Mouse (Mus musculus) CH12.LX (cell line): Measurements from ENCODE around the gene Psmb6. TPM values are rescaled to one million over a fixed set of nuclear protein-coding genes. Genes with fewer than 3 reads are reported as not detected.

Experiments
- DNase-seq: peaks from one replicate; pipeline ENCODE4 v3.0.0-alpha.2; 2013; ENCODE audit errors: extremely low read depth
- H3K27ac ChIP-seq: 2 replicates; pipeline ENCODE4 v1.5.1; 2012; ENCODE audit warnings: low read depth, mild to moderate bottlenecking, control low read depth, moderate library complexity; ENCODE audit not compliant: insufficient read depth
- H3K27me3 ChIP-seq: replicated peaks from 2 replicates; pipeline ENCODE3; 2012; ENCODE audit warnings: inconsistent platforms
- H3K36me3 ChIP-seq, 2 experiments: replicated peaks in 1 of 2; 2 replicates each; pipeline versions ENCODE3 to v1.6.1; 2012; ENCODE audit warnings: inconsistent platforms in 1 of 2, low read length in 1 of 2, mild to moderate bottlenecking in 1 of 2, mixed read lengths in 1 of 2, moderate library complexity in 1 of 2; ENCODE audit not compliant: control insufficient read depth in 1 of 2, insufficient read depth in 1 of 2
- H3K4me1 ChIP-seq, 2 experiments: 2 replicates each; pipeline ENCODE4 v1.6.1; 2012; ENCODE audit warnings: inconsistent platforms in 1 of 2, moderate library complexity in 1 of 2; ENCODE audit not compliant: insufficient read depth in 2 of 2, control insufficient read depth in 1 of 2
- H3K4me2 ChIP-seq: 2 replicates; pipeline ENCODE4 v1.6.1; 2012; ENCODE audit warnings: low read depth, mild to moderate bottlenecking, control low read depth; ENCODE audit not compliant: poor library complexity, insufficient read depth, severe bottlenecking
- H3K4me3 ChIP-seq, 3 experiments: fragments of 150-350 bp in 1 of 3; sonication (generic) in 1 of 3; replicated peaks in 1 of 3; 2 replicates each; pipeline versions ENCODE3 to v1.5.1; 2011 to 2012; ENCODE audit warnings: low read depth in 2 of 3, low read length in 2 of 3, mild to moderate bottlenecking in 2 of 3, moderate library complexity in 2 of 3, control low read depth in 1 of 3, improper control_type of control experiment in 1 of 3, inconsistent platforms in 1 of 3, mixed read lengths in 1 of 3; ENCODE audit not compliant: poor library complexity in 1 of 3
- H3K79me2 ChIP-seq: replicated peaks from 2 replicates; pipeline ENCODE4 v1.6.1; 2012; ENCODE audit warnings: mild to moderate bottlenecking, moderate library complexity; ENCODE audit not compliant: control insufficient read depth, poor library complexity, insufficient read depth, severe bottlenecking; ENCODE audit errors: extremely low read depth
- H3K9ac ChIP-seq: 2 replicates; pipeline ENCODE4 v1.6.1; 2012; ENCODE audit warnings: low read depth, mild to moderate bottlenecking, control low read depth, moderate library complexity; ENCODE audit not compliant: insufficient read depth
- H3K9me3 ChIP-seq: replicated peaks from 2 replicates; pipeline ENCODE3; 2012; ENCODE audit warnings: low read length, inconsistent platforms, mixed read lengths
- CHD2 ChIP-seq: IDR thresholded peaks from 2 replicates; pipeline ENCODE4 v1.6.1; 2011; ENCODE audit warnings: low read length, improper control_type of control experiment
- CTCF ChIP-seq, 2 experiments: IDR thresholded peaks in 1 of 2; conservative IDR thresholded peaks in 1 of 2; 2 replicates each; pipeline ENCODE4 v1.5.1; 2011 to 2012; ENCODE audit warnings: low read depth in 2 of 2, low read length in 2 of 2, improper control_type of control experiment in 1 of 2, inconsistent platforms in 1 of 2, mild to moderate bottlenecking in 1 of 2, moderate library complexity in 1 of 2
- ELF1 ChIP-seq: IDR thresholded peaks from 2 replicates; pipeline ENCODE4 v1.6.1; 2014; ENCODE audit warnings: low read depth, mild to moderate bottlenecking, inconsistent platforms, low read length, improper control_type of control experiment
- IRF4 ChIP-seq: IDR thresholded peaks from 2 replicates; pipeline ENCODE4 v1.6.1; 2014; ENCODE audit warnings: low read depth, mild to moderate bottlenecking, inconsistent platforms, low read length, improper control_type of control experiment
- JUN ChIP-seq: IDR thresholded peaks from 2 replicates; pipeline ENCODE4 v1.6.1; 2011; ENCODE audit warnings: low read depth, mild to moderate bottlenecking, low read length, improper control_type of control experiment, moderate library complexity; ENCODE audit not compliant: insufficient read depth
- JUND ChIP-seq: conservative IDR thresholded peaks from 2 replicates; pipeline ENCODE4 v1.6.1; 2011; ENCODE audit warnings: low read depth, low read length, improper control_type of control experiment
- MAZ ChIP-seq: IDR thresholded peaks from 2 replicates; pipeline ENCODE4 v1.6.1; 2012; ENCODE audit warnings: low read depth, mild to moderate bottlenecking, inconsistent platforms, low read length, improper control_type of control experiment, moderate library complexity
- MEF2A ChIP-seq: IDR thresholded peaks from 2 replicates; pipeline ENCODE4 v1.6.1; 2014; ENCODE audit warnings: low read depth, mild to moderate bottlenecking, inconsistent platforms, low read length, improper control_type of control experiment, borderline replicate concordance
- MXI1 ChIP-seq: IDR thresholded peaks from 2 replicates; pipeline ENCODE4 v1.6.1; 2011; ENCODE audit warnings: mild to moderate bottlenecking, low read depth, low read length, improper control_type of control experiment
- NRF1 ChIP-seq: IDR thresholded peaks from 2 replicates; pipeline ENCODE4 v1.6.1; 2014; ENCODE audit warnings: low read depth, mild to moderate bottlenecking, inconsistent platforms, low read length, improper control_type of control experiment, moderate library complexity
- PAX5 ChIP-seq: IDR thresholded peaks from 2 replicates; pipeline ENCODE4 v1.6.1; 2012; ENCODE audit warnings: low read length, inconsistent platforms, mixed read lengths
- POLR2AphosphoS2 ChIP-seq: IDR thresholded peaks from 2 replicates; pipeline ENCODE4 v1.6.1; 2011; ENCODE audit warnings: low read depth, low read length, improper control_type of control experiment
- RAD21 ChIP-seq: IDR thresholded peaks from 2 replicates; pipeline ENCODE4 v1.6.1; 2011; ENCODE audit warnings: low read depth, mild to moderate bottlenecking, low read length, improper control_type of control experiment, moderate library complexity
- SMC3 ChIP-seq: IDR thresholded peaks from 2 replicates; pipeline ENCODE4 v1.6.1; 2011; ENCODE audit warnings: low read depth, low read length, improper control_type of control experiment
- UBTF ChIP-seq: IDR thresholded peaks from 2 replicates; pipeline ENCODE4 v1.6.1; 2012; ENCODE audit warnings: low read depth, mild to moderate bottlenecking, inconsistent platforms, low read length, improper control_type of control experiment, moderate library complexity
- USF2 ChIP-seq: conservative IDR thresholded peaks from 2 replicates; pipeline ENCODE4 v1.6.1; 2011; ENCODE audit warnings: low read depth, low read length, improper control_type of control experiment
- ZC3H11A ChIP-seq: IDR thresholded peaks from 2 replicates; pipeline ENCODE4 v1.6.1; 2012; ENCODE audit warnings: low read depth, mild to moderate bottlenecking, inconsistent platforms, low read length, improper control_type of control experiment
- ZMIZ1 ChIP-seq: IDR thresholded peaks from 2 replicates; pipeline ENCODE4 v1.6.1; 2012; ENCODE audit warnings: low read depth, mild to moderate bottlenecking, inconsistent platforms, low read length, improper control_type of control experiment
- ZNF384 ChIP-seq: IDR thresholded peaks from 2 replicates; pipeline ENCODE4 v1.6.1; 2012; ENCODE audit warnings: low read depth, low read length, improper control_type of control experiment, inconsistent platforms
- dilution Hi-C: fragments of 300-500 bp; cut with MboI; formaldehyde crosslinking; loops from 2 replicates; pipeline ENCODE4 v1.14.3; 2020; ENCODE audit warnings: low sequenced_read_pairs; ENCODE audit not compliant: extremely low pct_unique_long_range_greater_than_20kb, extremely low pct_ligation_motif_present
- in situ Hi-C: fragments of 300-500 bp; cut with MboI; formaldehyde crosslinking; loops from 3 replicates; pipeline ENCODE4 v1.14.3; 2019; ENCODE audit warnings: low sequenced_read_pairs, low pct_ligation_motif_present, low pct_unique_long_range_greater_than_20kb, mixed read lengths
- polyA plus RNA-seq: library from polyadenylated mRNA; unstranded; fragments of >175 nt; gene quantifications from 2 replicates; pipeline ENCODE4 v1.2.1, GENCODE M21; 2012; ENCODE audit warnings: low read depth; ENCODE audit not compliant: insufficient read length
- total RNA-seq, 2 experiments: library from RNA; depleted of rRNA; stranded (reverse); fragments of 300-350 nt in 1 of 2; fragments of >200 nt in 1 of 2; gene quantifications; 2 replicates each; pipeline ENCODE4 v1.2.3; 2012 to 2014

Psmb6 gene
- total and polyA plus RNA-seq, 3 experiments, result 779 to 921 (median 831) TPM

GRCm38 (mm10) chr11:70553940-70554339 is 28.8 kb downstream of the Psmb6 start:
- H3K4me2 ChIP-seq, result no peak overlapping the region
- no peaks in the 10 kb centered on the region for H3K4me1 ChIP-seq
- H3K27ac ChIP-seq, result no peak overlapping the region
- no peaks in the 10 kb centered on the region for H3K27me3 ChIP-seq
- H3K79me2 ChIP-seq, result no peaks in the 10 kb centered on the region
- H3K36me3 ChIP-seq, result peaks cover 0 to 57% of the 10 kb centered on the region in 2 experiments
- no peak for DNase-seq
- in situ Hi-C loops (no loop called here), dilution Hi-C loops (no loop called here)
- H3K9me3 ChIP-seq, result no peaks in the 10 kb centered on the region
- TF ChIP-seq ZNF384, result no peak
- TF ChIP-seq PAX5, result no peak
- TF ChIP-seq ZMIZ1, result no peak
- TF ChIP-seq JUN, result no peak
- TF ChIP-seq CHD2, result no peak
- TF ChIP-seq MXI1, result no peak
- no peak for TF ChIP-seq SMC3
- no peak for TF ChIP-seq IRF4
- TF ChIP-seq UBTF, result no peak
- TF ChIP-seq POLR2AphosphoS2, result no peak
- TF ChIP-seq ZC3H11A, result no peak
- no peak for TF ChIP-seq ELF1
- no peak for TF ChIP-seq NRF1
- TF ChIP-seq CTCF (conservative IDR thresholded peaks at IDR 0.05 in 1 of 2, IDR thresholded peaks at IDR 0.05 in 1 of 2; ENCODE audit: low read depth in 2 of 2, low read length in 2 of 2), result no peak
- no peak for TF ChIP-seq JUND
- TF ChIP-seq MEF2A, result no peak
- TF ChIP-seq MAZ, result no peak
- no peak for TF ChIP-seq USF2
- no peak overlapping the region for H3K4me3 ChIP-seq
- H3K9ac ChIP-seq, result no peak overlapping the region

DNA sequence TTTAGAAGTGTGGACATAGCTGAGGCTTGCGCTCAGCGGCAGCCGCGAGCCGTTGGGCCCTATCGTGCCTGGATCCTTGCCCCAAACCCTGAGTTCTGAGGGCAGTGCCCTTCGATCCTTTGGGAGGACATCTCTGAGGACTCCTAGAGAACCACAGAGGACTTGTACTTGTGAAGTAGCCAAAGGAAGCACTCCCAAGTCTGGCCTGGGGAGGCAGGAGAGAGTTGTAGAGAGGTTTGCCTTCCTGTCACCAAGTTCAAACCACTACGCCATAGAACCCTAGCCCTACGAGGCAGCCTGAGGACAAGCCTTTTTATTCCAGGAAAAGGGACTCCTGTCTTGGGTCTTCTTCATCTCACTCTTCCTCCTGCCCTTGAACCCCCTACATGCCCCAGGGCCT is 32.4 kb downstream of the Psmb6 start:
- Histone ChIP-seq H3K79me2 (no peaks in the 10 kb centered on the region), H3K4me1 (peaks cover 2 to 14% of the 10 kb centered on the region in 2 experiments; a peak in 3 of 4 replicates), H3K4me3 (no peak overlapping the region), H3K27ac (no peak overlapping the region), H3K27me3 (no peaks in the 10 kb centered on the region), H3K9ac (no peak overlapping the region), H3K36me3 (peaks cover 0 to 43% of the 10 kb centered on the region in 2 experiments), H3K4me2 (no peak overlapping the region)
- dilution Hi-C loops, result no loop called here
- no peak for DNase-seq
- in situ Hi-C loops, result loop anchor here (5.0 kb wide), 1 partner anchor 45 kb away; no protein-coding TSS in a partner anchor
- TF ChIP-seq CTCF (conservative IDR thresholded peaks at IDR 0.05 in 1 of 2, IDR thresholded peaks at IDR 0.05 in 1 of 2; ENCODE audit: low read depth in 2 of 2, low read length in 2 of 2) (peak in 1 of 2 experiments; percentile 58; a peak in 2 of 4 replicates), RAD21 (peak; percentile 49), SMC3 (peak; percentile 47), IRF4 (no peak)
- TF ChIP-seq, all 38 proteins: peak for 3
- H3K9me3 ChIP-seq, result no peaks in the 10 kb centered on the region
